Mouse (Mus musculus) stomach, embryonic 15.5 days (tissue): ENCODE measurements around the gene Tacc2. TPM values are rescaled to one million over a fixed set of nuclear protein-coding genes. Genes with fewer than 3 reads are reported as not detected.

Experiments
- ATAC-seq: fragments of 200-750 bp; cut with Nextera tagmentation; 2 replicates; pipeline ENCODE4 v1.8.0; 2017; ENCODE audit warnings: low read depth, moderate number of reproducible peaks, moderate TSS enrichment; ENCODE audit not compliant: insufficient read depth, low FRiP score
- H3K27ac ChIP-seq: fragments of 300-500 bp; sonication (generic); 2 replicates; pipeline ENCODE4 v1.5.1; 2015; ENCODE audit warnings: mild to moderate bottlenecking, inconsistent platforms
- H3K27me3 ChIP-seq: fragments of 300-500 bp; sonication (generic); replicated peaks from 2 replicates; pipeline ENCODE4 v1.6.1; 2015; ENCODE audit warnings: inconsistent platforms
- H3K36me3 ChIP-seq: fragments of 300-500 bp; sonication (generic); 2 replicates; pipeline ENCODE4 v1.6.1; 2015; ENCODE audit warnings: inconsistent platforms
- H3K4me1 ChIP-seq: fragments of 300-500 bp; sonication (generic); 2 replicates; pipeline ENCODE4 v1.6.1; 2015; ENCODE audit warnings: inconsistent platforms
- H3K4me2 ChIP-seq: fragments of 300-500 bp; sonication (generic); 2 replicates; pipeline ENCODE4 v1.6.1; 2015; ENCODE audit warnings: mild to moderate bottlenecking, inconsistent platforms
- H3K4me3 ChIP-seq: fragments of 300-500 bp; sonication (generic); replicated peaks from 2 replicates; pipeline ENCODE4 v1.5.1; 2015; ENCODE audit warnings: inconsistent platforms
- H3K9ac ChIP-seq: fragments of 300-500 bp; sonication (generic); 2 replicates; pipeline ENCODE4 v1.6.1; 2015; ENCODE audit warnings: inconsistent platforms
- H3K9me3 ChIP-seq: fragments of 300-500 bp; sonication (generic); 2 replicates; pipeline ENCODE4 v1.6.1; 2016; ENCODE audit warnings: inconsistent platforms
- WGBS: fragments of 180-500 bp; shearing (Covaris S2); methylation state at CpG from one replicate; pipeline ENCODE4 v1.1.7; 2015; 5-methylcytosine and 5-hydroxymethylcytosine counted together
- polyA plus RNA-seq: library from polyadenylated mRNA; unstranded; fragments of >200 nt; fragmentation: Nextera tagmentation; extraction: Ambion mirVana; gene quantifications from 2 replicates; pipeline ENCODE4 v1.2.1, GENCODE M21; 2015

The Tacc2 gene
- polyA plus RNA-seq, 1 experiment from 2014 or later: 21.4 TPM

DNA sequence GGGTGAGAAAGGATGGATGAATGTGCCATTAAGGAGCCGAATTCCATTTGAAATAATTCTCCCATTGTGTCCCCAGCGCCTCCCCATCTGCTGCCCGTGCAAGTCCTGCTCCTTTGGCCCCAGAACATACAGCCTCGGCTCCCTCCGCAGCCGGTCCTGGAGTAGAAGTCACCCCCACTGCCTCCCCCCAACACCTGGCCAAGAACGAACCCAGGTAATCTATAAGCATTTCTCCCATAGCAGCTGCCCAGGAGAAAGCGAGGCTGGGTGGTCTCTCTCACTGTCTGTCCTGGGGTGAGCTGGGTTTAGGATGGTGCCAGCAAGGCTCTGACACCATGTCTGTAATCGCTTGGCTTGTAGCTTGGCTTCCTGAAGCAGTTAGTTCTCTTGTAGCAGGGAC lies 97.3 kb downstream of the Tacc2 start:
- Histone ChIP-seq H3K4me3 (no peak overlapping the region), H3K27ac (no peak overlapping the region), H3K9ac (no peak overlapping the region), H3K4me1 (peaks cover 20% of the 10 kb centered on the region), H3K9me3 (no peaks in the 10 kb centered on the region), H3K27me3 (no peaks in the 10 kb centered on the region), H3K4me2 (no peak overlapping the region), H3K36me3 (no peaks in the 10 kb centered on the region)
- 78% methylated on average over 9 of the region's 9 CpGs for WGBS
- ATAC-seq: no peak

DNA sequence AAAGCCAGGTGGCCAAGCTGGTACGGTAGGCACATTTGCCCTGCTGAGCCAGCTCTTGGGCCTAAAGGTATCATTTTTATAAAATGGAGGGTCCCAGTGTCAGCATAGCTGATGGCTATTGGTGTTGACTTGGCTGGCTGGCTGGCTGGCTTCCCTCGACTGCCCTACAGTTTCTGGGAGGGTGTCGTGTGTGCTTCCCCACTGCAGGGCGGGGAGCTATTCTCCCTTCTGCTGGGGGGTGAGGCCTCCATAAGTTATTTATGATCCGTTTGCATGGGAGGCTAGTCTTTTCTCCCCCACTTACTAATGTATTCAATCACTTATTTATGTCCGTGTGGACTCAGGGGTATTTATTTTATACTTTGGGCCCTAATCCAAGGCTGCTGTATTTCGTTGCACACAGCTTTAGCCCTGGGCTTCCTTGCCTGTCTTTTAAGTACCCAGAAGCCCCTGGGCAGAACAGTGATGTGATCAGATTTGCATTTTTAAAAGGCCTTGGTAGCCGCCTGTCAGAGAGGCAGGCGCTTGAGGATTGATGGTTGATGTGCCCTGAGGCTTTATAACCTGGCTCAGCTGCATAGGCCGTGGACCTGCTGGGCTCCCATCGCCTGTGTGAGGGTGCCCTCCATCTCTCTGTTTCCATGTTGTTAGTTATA lies 99.8 kb downstream of the Tacc2 start:
- Histone ChIP-seq H3K9me3 (no peaks in the 10 kb centered on the region), H3K27ac (peak overlapping the region; percentile 28; the same call in 1 of the 2 replicates), H3K4me3 (no peak overlapping the region), H3K9ac (no peak overlapping the region), H3K4me2 (no peak overlapping the region), H3K27me3 (no peaks in the 10 kb centered on the region), H3K36me3 (no peaks in the 10 kb centered on the region), H3K4me1 (no peaks in the 10 kb centered on the region)
- ATAC-seq: no peak
- 64% methylated on average over 11 of the region's 11 CpGs for WGBS

DNA sequence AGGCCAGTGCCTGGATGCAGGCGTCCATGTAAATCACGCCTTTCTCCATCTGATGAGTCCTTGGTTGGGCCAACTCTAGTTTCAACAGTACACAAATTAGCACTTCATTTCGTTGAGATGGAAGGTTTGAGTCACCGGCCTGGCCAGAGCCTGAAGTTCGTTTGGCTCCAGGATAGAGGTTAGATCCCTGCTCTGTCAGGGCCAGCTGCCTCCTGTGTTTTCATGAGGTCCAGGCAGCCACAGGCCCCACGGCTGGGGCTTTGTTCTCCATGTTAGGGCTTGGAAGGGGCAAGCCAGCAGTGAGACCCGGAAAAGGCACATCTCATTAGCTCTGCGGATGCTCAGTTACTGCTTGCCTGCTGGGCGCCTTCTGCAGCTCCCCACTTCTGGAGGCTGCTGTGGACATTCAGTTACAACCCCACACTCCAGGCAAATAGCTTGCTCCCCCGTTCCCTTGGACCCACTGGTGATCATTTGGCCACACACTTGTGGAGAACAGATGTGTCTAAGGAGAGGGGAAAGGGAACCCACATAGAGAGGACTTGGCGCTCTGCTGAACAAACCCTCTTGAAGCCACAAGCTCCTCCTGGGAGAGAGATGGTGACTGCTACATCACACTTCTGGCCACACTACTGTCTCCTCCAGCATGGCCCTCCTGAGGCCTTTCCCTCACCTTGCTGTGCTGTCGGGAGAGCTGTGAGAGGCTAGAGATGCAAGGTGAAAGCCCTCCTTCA lies 100.5 kb downstream of the Tacc2 start:
- Histone ChIP-seq H3K27me3 (no peaks in the 10 kb centered on the region), H3K4me1 (no peaks in the 10 kb centered on the region), H3K9me3 (no peaks in the 10 kb centered on the region), H3K9ac (no peak overlapping the region), H3K27ac (no peak overlapping the region), H3K4me3 (no peak overlapping the region), H3K36me3 (no peaks in the 10 kb centered on the region), H3K4me2 (no peak overlapping the region)
- no peak for ATAC-seq
- WGBS: 83% methylated on average over 12 of the region's 12 CpGs

DNA sequence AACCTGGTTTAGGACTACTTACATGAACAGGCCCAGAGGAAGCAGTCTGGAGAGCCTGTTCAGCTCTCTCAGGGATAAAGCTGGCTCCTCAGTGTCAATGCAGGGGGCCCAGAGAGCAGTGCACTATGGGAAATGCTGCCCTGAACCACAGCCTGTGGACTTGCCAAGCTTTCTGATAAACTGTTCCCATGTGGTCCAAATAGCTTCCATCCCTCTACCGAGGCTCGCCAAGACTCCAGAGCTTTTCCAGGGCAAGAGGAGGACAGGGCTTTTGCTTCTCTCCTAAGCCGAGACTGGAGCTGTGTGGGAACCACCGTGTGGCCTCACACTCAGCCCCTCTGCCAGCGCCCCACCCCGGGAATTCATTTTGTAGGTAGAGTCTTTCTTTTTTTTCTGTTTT lies 101.2 kb downstream of the Tacc2 start:
- Histone ChIP-seq H3K9me3 (no peaks in the 10 kb centered on the region), H3K4me1 (no peaks in the 10 kb centered on the region), H3K36me3 (no peaks in the 10 kb centered on the region), H3K27me3 (no peaks in the 10 kb centered on the region), H3K9ac (no peak overlapping the region), H3K4me2 (no peak overlapping the region), H3K4me3 (no peak overlapping the region), H3K27ac (no peak overlapping the region)
- WGBS: 84% methylated on average over 6 of the region's 6 CpGs
- no peak for ATAC-seq

DNA sequence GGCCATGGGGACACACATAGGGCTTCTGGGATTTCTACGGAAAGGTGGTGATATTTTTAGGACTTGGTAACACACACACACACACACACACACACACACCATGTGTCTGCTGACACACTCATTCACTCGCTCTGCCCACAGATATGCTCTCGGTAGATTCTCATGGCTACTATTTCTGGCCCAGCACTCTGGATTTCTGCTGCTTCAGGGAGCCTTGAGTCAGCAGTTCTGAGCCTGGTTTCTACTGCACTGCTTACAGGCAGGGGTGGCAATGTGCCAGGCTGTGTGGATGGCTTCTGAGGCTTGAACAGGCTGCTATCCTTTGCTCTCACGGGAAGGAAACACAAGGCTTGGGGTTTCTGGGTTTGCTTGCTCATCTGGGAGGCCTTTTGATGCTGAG lies 104.6 kb downstream of the Tacc2 start:
- no peak overlapping the region for H3K27ac ChIP-seq
- H3K4me2 ChIP-seq: no peak overlapping the region
- no peak overlapping the region for H3K9ac ChIP-seq
- no peaks in the 10 kb centered on the region for H3K27me3 ChIP-seq
- ATAC-seq: no peak
- no peaks in the 10 kb centered on the region for H3K9me3 ChIP-seq
- 63% methylated on average over 4 of the region's 4 CpGs for WGBS
- no peak overlapping the region for H3K4me3 ChIP-seq
- no peaks in the 10 kb centered on the region for H3K4me1 ChIP-seq
- H3K36me3 ChIP-seq: no peaks in the 10 kb centered on the region

DNA sequence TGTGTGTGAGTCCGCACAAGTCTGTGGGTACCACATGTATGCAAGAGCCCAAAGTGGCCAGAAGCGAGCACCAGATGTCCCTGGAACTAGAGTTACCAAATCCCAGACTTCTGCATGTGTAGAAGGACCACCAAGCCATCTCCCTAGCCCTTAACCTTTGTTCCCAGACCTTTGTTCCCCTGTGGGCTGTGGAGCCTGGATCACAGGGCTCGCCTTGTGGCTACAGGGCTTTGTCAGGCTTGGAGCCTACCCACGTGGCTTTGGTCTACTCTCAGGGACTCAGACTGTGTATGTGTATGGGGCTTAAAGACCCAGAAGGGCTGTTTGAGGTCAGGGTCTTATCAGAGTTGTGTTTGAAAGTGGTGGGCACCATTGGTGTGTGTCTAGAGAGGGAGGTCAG lies 111.4 kb downstream of the Tacc2 start:
- H3K36me3 ChIP-seq: no peaks in the 10 kb centered on the region
- no peaks in the 10 kb centered on the region for H3K27me3 ChIP-seq
- ATAC-seq: no peak
- WGBS: 80% methylated on average over 4 of the region's 4 CpGs
- H3K4me3 ChIP-seq: no peak overlapping the region
- H3K4me1 ChIP-seq: peaks cover 14% of the 10 kb centered on the region
- H3K27ac ChIP-seq: no peak overlapping the region
- no peak overlapping the region for H3K9ac ChIP-seq
- no peaks in the 10 kb centered on the region for H3K9me3 ChIP-seq
- H3K4me2 ChIP-seq: no peak overlapping the region

DNA sequence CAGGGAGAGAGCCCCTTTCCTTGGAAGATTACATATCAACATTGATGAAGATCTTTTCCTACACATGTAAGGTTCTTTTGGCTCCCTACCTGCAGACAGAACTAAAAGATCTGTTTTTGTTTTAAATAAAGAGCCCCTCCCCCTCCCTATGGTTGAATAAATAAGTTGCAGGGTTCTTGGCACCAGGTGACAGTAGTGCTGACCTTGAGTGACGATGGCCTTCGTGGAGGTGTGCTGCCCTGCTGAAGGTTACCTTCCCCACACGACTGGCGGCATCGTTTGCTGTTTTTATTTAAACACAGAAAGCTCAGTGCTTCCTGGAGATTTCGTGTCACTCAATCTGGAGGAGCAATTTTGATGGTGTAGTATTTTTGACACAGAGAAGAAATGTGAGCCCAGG lies 113.6 kb downstream of the Tacc2 start:
- ATAC-seq: no peak
- Histone ChIP-seq H3K9me3 (no peaks in the 10 kb centered on the region), H3K4me1 (peaks cover 28% of the 10 kb centered on the region), H3K4me2 (no peak overlapping the region), H3K27ac (no peak overlapping the region; the same call in 1 of the 2 replicates), H3K27me3 (no peaks in the 10 kb centered on the region), H3K4me3 (no peak overlapping the region), H3K36me3 (no peaks in the 10 kb centered on the region), H3K9ac (no peak overlapping the region)
- 67% methylated on average over 6 of the region's 6 CpGs for WGBS

DNA sequence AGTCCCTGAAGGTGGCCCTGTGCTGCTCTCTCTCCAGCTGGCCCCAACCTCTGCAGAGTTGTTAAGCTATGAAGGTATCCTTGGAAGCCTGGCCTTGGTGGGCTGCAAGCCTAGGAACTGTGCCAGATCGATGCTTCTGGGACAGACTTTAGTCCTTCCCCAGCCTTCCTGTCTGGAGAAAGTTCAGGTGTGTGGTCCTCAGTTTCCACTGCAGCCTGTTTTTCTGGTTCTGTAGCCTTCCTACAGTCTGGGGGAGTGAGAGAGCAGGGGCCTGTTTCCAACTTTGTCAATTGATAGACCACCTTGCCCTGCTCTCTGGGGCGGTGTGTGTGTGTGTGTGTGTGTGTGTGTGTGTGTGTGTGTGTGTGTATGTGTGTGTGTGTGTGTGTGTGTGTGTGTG lies 114.7 kb downstream of the Tacc2 start:
- H3K4me2 ChIP-seq: peak overlapping the region; percentile 85; the same call in 1 of the 2 replicates
- 20% methylated on average over 2 of the region's 2 CpGs for WGBS
- H3K4me1 ChIP-seq: peaks cover 33% of the 10 kb centered on the region

DNA sequence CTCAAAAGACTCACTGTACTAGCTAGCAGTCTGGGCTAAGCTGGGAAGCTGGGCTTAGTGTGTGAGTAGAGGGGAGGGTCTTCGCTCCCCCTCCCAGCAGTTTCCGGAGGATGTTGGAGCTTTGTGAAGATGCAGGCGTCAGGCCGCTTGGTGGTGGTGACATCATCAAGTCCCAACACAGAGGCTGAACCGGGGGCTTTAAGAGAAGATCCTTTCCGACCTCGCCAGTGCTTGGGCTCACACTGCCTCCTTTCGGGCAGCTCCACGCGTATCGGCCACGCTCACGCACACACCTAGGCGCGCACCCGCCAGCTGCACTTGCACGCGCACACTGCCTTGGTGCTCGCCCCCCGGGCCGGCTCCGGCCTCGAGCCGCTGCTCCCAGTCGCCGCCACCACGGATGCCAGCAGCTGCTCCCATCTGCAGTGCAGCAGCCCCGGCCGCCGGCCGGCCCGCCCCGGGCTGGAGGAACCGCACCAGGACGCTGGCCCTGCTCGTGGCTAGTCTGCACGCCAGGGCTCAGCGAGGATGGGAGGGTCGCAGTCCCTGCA lies 115.2 kb downstream of the Tacc2 start:
- Histone ChIP-seq H3K4me2 (peak overlapping the region; percentile 85), H3K36me3 (no peaks in the 10 kb centered on the region), H3K27ac (peak overlapping the region; percentile 93), H3K4me1 (peaks cover 33% of the 10 kb centered on the region), H3K4me3 (peak overlapping the region; percentile 56), H3K9ac (peak overlapping the region; percentile 57), H3K9me3 (no peaks in the 10 kb centered on the region), H3K27me3 (no peaks in the 10 kb centered on the region)
- WGBS: under 1% methylated on average over 39 of the region's 39 CpGs
- ATAC-seq: peak; percentile 75

More for the DNA sequence above, 114.7 kb downstream of the Tacc2 start:
- ATAC-seq: no peak
- H3K9me3 ChIP-seq: no peaks in the 10 kb centered on the region
- H3K27ac ChIP-seq: peak overlapping the region; percentile 93
- no peak overlapping the region for H3K9ac ChIP-seq
- H3K36me3 ChIP-seq: no peaks in the 10 kb centered on the region
- no peaks in the 10 kb centered on the region for H3K27me3 ChIP-seq
- peak overlapping the region; percentile 56 for H3K4me3 ChIP-seq

DNA sequence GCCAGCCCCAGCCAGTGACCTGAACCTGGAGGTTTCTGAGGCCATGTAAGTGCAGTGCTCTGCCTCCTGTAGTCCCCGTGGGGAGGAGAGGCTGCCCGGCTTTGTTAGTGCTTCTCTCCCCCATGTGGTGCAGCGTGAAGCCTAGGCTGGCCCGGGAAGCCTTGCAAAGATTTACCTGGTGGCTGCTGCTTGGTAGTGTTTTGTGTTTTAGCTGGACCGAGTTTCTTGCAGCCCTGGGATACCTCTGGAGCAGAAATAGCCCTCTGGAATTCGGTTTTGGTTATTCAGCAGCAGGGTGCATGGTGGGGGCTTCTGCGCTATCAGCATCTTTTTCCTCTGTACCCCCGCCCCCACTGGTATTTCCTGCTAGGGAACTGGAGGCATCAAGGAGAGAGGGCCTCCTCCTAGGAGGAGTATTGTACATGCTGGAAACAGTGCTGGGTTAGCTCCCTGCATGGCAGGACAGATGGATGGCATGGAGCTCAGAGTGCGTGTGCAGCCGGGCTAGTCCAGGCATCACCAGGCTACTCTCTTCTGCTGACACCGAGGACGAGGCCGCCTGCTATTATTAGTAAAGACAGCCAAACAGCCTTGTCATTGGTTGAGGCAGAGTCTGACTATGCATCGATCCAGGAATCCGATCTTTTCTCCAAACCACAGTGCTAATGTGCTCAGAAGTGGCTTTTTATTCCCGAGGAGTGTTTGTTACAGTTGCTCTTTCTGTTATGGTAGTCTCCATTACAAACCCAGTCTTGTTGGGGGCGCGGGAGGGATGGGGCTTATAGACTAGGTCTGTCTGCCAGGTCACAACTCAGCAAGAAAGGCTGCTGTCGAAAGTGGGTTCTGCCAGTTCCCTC lies 115.9 kb downstream of the Tacc2 start:
- Histone ChIP-seq H3K9me3 (no peaks in the 10 kb centered on the region), H3K27me3 (no peaks in the 10 kb centered on the region), H3K4me3 (peak overlapping the region; percentile 56), H3K27ac (peak overlapping the region; percentile 93), H3K4me2 (peak overlapping the region; percentile 85), H3K9ac (peak overlapping the region; percentile 57), H3K4me1 (peaks cover 33% of the 10 kb centered on the region), H3K36me3 (no peaks in the 10 kb centered on the region)
- 8% methylated on average over 19 of the region's 19 CpGs for WGBS
- peak; percentile 54 for ATAC-seq

DNA sequence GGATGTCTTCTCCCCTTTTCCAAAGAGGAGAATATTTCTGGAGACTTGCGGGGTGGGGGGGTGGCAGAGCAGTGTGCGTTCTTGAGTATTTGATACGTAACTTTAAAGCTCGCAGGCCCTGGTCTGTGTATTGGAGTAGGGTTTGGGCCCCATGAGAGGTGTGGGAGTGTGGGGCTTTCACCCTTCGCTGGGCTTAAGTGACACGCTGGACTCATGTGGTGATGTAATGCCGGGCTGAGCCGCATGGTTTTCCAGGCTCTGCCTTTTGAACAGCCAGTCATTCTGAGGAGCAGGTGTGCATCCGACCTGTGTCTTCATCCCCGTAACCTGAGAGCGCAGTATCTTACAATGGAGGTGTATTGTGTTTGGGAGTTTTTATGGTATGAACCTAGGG lies 116.6 kb downstream of the Tacc2 start:
- 0 out of 2 replicates have a peak overlapping the region, but pooled peaks have one; percentile 93 for H3K27ac ChIP-seq
- no peak for ATAC-seq

More for the DNA sequence above, 116.6 kb downstream of the Tacc2 start:
- H3K4me3 ChIP-seq: peak overlapping the region; percentile 56
- H3K4me2 ChIP-seq: peak overlapping the region; percentile 85
- no peak overlapping the region for H3K9ac ChIP-seq
- H3K4me1 ChIP-seq: peaks cover 33% of the 10 kb centered on the region
- H3K27me3 ChIP-seq: no peaks in the 10 kb centered on the region
- no peaks in the 10 kb centered on the region for H3K36me3 ChIP-seq
- 32% methylated on average over 11 of the region's 11 CpGs for WGBS
- H3K9me3 ChIP-seq: no peaks in the 10 kb centered on the region
